Mouse (Mus musculus) stomach, postnatal 0 days (tissue): ENCODE results near the gene Prss34.

Experiments used
- CTCF ChIP-seq: IDR thresholded peaks from 2 replicates; pipeline ENCODE4 v1.5.1; 2016; ENCODE audit warnings: antibody characterized with exemption, low read depth, mild to moderate bottlenecking, moderate library complexity
- EP300 ChIP-seq: optimal IDR thresholded peaks from 2 replicates; pipeline ENCODE3; 2016; ENCODE audit warnings: antibody characterized with exemption

GRCm38 (mm10) chr17:25318354-25318753, 20.2 kb downstream of the Prss34 start, which contains the start of gene Prss29:
- TF ChIP-seq CTCF, result no peak
- no peak for TF ChIP-seq EP300
